Mouse (Mus musculus): ENCODE results near the gene Srsf3.
"Not testable (repeated sequence)": the region's sequence is repeated elsewhere in the genome, so short reads cannot be mapped to it uniquely, and the experiment has no call there.

Gene Srsf3

DNA sequence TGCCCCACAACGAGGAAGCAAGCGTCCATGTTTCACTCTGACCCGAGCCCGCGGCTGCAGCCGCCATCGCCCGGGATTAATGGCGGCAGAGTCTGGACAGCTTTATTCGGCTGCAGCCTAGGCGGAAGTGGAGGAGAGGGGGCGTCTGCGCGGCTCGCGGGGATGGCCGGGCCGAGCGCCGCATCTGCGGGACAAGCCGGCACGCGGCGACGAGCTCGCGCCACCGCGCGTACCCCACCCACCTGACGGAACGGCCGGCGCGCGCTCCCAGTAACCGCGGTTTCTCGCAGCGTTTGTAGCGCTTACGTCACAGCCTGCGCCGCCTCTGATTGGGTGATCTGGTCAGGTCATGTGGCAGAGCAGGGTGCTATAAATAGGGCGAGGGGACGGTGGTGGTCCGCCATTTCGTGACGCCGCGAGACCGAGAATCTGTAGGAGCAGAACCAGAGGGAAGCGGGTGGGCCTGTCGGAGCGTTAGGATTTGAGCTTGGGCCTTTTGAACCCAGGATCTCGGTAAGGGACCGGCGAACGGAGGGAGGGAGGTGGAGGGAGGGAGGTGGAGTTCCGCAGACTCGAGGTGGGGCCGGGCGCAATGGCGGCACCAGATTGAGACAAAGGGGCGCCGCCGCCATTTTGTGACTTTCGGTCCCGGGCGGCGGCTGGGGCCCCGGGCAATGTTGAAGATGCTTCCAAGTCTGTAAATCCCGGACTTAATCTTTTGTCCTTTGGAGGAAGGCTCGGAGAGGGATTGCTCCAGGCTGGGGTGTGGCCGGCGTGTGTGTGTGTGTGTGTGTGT is at the start of gene Srsf3:
Srsf3 (plus strand) TSS at position 355 of the 796 bp plus-strand sequence.
- peak; percentile 98 for DNase-seq

DNA sequence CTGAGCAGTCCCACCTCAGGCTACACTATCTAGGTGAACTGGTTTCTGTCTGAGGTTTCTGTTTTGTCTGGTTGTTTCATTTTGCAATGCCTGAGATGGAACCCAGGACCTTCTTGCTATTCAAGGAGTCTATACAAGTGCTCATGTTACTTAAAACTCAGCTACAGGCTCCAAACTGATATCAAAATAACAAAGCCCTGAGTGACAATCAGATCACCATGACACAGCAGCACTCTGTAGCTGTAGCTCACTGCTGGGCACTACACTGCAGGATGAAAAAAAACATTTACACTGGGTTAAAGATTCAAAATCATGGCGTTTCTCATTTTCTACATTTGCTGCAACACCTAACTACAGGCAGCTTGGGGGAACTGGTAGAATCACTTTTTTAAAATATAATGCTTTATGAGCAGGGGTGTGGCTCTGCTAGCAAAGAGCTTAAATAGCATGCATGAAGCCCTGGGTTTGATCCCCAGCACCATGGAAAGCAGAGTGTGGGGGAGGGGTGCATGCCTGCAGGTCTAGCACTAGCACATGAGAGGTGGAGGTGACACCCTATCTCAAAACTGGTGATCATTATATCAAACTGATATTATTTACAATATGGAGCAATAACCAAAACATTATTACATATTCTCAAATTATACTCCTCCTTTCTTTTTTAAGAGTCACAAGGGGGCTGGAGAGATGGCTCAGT is 47.6 kb upstream of the Srsf3 start:
- no peak for DNase-seq

DNA sequence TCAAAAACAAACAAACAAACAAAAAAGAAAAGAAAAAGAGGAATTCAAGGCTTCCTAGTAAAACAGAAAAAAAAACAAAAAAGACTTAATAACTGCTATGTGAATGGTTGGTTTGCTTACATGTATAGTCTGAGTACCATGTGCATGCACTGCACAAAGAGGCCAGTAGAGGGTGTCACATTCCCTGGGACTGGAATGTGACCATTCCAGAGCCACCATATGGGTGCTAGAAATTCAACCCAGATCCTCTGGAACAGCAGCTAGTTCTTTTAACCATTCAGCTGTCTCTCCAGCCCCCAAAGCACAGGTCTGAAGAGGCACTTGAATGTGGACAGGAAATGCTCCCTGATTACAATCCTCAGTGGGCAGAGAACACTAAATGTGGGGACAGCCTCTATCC is 45.6 kb upstream of the Srsf3 start:
- DNase-seq: no peak

DNA sequence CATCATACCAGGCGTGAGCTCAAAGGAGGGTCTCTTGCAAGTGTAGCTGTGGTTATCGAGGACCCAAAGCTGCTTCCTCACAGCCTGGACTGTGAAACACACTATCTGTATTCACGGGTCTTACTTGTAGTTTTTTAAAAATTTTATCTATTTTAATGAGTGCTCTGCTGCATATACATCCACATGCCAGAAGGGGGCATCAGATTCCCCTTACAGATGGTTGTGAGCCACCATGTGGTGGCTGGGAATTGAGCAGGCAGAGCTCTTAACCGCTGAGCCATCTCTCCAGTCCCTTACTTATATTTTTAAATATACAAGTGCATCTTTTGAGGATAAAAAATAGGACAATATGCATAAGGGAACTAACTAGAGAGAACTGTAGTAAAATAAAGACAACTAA is 44.7 kb upstream of the Srsf3 start:
- DNase-seq: peak; percentile 33

- DNase-seq: no peak
These were observed 44.1 kb upstream of the Srsf3 start for GRCm38 (mm10) chr17:28988291-28988690.

- no peak for DNase-seq
These were observed 43.4 kb upstream of the Srsf3 start for GRCm38 (mm10) chr17:28988996-28989395.

DNA sequence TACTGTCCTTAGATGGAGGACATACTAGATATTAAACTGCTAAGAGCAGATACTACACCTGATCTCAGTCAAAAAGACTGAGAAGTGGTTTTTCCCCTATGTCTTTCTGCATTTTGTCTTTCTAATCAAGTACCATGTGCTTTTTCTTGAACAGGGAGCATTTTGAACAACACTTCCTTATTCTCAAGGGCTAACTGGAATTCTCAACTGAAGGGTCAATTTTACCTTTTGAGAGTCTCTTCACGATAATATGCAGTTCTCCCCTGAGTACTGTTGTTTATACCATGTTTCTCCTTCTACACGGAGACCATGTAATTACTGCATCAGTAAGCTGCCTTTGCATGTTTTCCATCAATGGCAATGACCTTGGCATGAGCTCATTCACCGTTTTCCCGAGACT is 42.4 kb upstream of the Srsf3 start:
- DNase-seq: no peak

DNA sequence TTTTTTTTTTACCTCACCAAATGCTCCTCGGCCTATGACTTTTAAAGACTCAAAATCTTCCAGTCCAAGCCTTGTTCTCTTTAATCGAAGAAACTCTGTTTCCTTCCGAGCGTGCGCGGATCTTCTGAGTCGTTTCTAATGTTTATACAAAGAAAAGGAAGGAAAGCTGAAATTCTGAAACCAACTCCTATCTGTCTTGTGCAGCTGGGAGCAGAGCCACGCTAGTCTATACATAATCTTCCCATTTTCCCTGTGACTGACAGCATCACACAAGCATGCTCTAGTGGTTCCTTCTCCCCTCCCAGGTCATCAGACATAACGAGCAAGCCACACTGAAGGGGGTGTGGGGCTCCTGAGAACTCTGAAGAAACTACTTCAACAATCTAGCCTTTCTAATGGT is 41.1 kb upstream of the Srsf3 start:
- no peak for DNase-seq

DNA sequence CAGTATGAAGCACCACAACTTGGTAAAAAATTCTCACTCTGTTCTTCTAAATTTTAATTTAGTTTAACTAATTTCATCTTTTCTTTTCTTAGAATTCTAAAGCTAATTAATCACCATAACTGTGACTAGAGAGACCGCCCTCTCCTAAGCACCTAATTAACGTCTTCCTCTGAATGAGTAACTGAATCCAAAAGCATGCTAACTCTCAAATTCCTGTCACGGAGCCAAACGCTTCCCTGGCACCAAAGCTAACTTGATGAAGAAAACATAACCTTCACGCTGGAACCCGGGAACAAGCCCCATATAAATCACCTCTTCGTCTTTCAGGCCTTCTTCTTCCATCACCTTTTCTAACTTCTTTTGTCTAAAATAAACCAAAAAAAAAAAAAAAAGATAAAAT is 40.3 kb upstream of the Srsf3 start:
- DNase-seq: peak; percentile 44

DNA sequence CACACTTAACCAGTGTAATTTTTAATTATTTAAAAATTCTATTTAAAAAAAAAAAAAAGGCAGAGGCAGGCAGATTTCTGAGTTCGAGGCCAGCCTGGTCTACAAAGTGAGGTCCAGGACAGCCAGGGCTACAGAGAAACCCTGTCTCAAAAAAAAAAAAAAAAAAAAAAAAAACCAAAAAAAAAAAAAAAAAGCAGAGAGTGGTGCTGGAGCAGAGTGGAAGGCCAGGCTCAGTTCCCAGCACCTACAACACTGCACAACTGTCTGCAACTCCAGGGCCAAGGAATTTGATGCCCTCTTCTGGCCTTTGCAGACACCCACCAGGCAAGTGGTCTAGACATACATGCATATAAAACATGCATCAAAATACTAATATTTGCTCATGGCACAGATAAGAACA is 39.4 kb upstream of the Srsf3 start:
- DNase-seq: not testable (repeated sequence)

DNA sequence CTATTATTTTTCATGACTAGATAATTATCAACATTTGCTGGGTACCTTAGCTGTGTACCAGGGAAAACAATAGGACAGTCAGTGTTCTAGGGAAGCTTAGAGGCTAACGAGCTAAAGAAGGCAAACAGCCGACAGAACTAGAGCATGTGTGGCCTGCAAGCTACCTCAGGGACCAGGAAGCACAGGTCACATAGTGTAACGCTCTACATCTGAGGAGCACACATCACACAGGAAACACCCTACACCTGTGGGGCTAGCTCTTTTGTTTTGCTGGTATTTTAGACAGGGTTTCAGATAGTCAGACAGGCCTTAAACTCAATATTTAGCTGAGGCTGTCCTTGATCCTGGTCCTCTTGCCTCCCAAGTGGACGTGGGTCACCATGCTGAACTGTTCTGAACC is 37.8 kb upstream of the Srsf3 start:
- DNase-seq: no peak

- DNase-seq: no peak
These were observed 32.0 kb upstream of the Srsf3 start for GRCm38 (mm10) chr17:29000465-29000864.

DNA sequence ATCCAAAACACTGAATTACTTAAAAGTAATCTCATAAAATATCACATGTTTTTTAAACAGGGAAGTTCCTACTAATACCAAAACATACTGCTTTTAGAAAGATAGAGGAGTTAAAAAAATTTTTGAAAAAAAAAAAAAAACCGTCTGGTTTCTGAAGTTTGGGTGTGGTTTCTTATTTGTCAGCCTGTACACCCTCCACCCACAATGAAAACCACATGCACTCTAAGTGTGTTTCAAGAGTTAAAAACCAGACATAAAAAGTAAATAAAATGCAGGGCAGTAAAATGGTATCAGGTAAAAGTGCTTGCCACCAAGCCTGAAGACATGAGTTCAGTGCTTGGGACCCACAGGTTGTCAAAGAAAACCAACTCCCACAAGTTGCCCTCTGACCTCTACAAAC is 28.7 kb upstream of the Srsf3 start:
- DNase-seq: no peak

DNA sequence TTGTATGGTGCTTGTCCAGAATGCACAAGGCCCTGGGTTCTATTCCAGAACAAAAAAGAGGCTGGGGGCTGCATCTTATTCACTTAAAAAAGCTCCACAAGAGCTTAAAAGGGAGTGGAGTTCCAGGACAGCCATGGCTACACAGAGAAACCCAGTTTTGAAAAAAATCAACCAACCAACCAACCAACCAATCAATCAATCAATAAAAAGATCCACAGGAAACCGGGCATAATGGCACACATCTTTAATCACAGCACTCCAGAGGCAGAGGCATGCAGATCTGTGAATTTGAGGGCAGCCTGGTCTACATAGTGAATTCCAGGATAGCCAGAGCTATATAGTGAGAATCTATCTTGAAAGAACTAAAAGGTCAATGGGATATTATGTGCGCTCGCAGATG is 27.4 kb upstream of the Srsf3 start:
- no peak for DNase-seq

DNA sequence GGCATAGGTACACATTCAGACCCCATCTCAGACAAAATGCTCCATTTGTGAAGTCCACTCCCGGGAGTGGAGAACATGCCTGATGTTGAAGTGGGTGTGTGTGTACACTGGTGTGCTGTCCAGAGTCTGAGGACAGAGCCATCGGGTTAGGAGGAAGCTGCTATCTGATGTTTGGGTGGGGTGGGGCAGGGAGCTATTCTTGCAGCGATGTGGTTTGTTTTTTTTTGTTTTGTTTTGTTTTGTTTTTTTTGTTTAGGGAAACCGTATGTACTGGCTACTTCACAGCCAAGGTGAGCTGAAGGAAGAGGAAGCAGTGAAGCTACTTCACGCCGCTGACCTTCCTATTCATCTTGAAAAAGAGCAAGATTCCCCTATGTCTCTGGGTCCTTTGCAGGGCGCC is 25.6 kb upstream of the Srsf3 start:
- DNase-seq: no peak

GRCm38 (mm10) chr17:29007243-29007640 is 25.2 kb upstream of the Srsf3 start:
- no peak for DNase-seq

DNA sequence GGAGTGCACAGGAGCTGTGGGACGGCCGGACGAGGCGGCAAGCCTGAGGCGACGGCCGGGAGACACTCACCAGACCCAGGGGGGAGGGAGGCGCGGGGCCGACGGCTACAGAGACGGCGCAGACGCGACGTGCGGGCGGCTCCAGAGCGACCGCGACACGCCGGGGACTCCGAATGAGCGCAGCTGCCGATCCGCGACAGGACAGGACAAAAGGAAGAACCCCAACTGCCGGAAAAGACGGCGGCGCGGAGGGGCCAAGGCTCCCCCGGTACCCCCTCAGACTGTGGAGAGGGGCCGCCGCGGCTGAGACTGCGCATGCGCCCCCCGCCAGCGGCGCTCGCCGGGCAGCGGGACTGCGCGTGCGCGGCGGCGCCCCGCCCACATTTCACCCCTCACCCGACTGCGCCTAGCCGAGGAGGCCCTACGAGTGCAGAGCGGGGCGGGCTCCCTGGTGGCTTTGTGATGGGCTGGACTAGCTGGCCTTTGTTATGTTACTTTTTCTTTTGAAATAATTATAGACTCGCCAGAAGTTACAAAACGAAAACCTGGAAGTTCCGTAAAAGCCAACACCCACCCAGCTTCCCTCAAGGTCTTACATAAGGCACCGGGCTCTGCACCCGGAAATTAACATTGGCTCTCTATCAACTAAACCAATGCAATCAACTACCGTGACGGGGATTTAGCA is 24.6 kb upstream of the Srsf3 start, which contains the start of gene Stk38:
Stk38 (minus strand) TSS at position 355 of the 685 bp plus-strand sequence.
- peak; percentile 89 for DNase-seq

- DNase-seq: no peak
These were observed 24.1 kb upstream of the Srsf3 start for GRCm38 (mm10) chr17:29008326-29008650.

- no peak for DNase-seq
These were observed 23.2 kb upstream of the Srsf3 start for GRCm38 (mm10) chr17:29009181-29009580.

DNA sequence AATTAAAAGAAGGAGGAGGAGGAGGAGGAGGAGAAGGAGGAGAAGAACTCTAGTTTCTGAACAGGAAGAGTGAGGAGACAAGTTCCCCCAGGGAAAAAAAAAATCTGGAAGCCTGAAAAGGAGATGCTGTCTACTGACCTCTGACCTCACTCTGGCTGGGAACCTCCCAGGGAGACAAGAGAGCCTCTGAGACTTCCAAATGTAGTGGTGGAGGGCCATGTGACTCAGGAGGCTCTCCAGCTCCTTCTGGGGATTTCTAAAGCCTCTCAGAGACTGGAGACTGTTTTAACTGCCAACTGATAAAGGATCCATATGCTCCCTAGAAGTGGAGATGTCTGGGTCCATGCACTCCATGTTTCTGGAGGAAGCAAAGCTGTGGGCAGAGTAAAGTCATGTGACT is 18.2 kb upstream of the Srsf3 start:
- no peak for DNase-seq

GRCm38 (mm10) chr17:29015638-29016037 is 16.8 kb upstream of the Srsf3 start:
- DNase-seq: peak; percentile 40

- DNase-seq: no peak
These were observed 15.7 kb upstream of the Srsf3 start for GRCm38 (mm10) chr17:29016705-29017104.

DNA sequence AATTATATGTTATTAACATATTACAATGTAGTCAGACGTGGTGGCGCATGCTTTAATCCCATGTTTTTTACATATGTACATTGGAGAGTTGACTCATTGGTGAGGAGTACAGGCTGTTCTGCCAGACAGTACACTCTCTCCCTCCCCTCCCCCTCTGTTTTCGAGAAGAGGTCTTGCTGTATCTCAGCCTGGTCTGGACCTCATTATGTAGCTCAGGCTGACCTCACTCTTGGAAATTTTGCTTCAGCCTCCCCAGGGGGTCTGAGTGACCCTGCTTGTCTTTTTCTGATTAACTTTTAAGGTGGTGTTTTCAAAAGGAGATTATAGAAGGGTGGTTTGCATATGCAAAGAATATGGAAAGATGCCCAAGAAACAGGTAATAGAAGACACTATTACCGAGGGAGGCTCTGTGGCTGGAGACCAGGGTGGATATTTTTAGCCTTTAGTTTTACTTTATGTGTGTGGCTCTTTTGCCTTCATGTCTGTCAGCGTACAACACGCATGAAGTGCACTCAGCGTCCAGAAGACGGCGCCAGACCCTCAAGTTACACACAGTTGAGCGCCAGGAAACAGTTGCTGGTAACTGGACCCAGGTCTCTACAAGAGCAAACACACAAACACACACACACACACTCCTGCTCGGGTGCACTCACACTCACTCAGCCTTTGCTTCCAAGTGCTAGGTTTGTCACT is 14.0 kb upstream of the Srsf3 start:
- DNase-seq: no peak
